ENCODE assay signal across 9 mouse cellular contexts in genomic region chr5:139909710-139910550, GRCm38 (mm10). TPM values are rescaled to one million over a fixed set of nuclear protein-coding genes. Genes with fewer than 3 reads are reported as not detected.
DNase-seq lines count a peak whose midpoint lies in the region; ATAC-seq lines count a peak whose summit lies in the region.
"Had no signal": no experiment of that assay in that cellular context is flagged by ENCODE, and none has a peak within 500 bp of the region (broad histone marks: within the 10 kb centered on the region; RNA-seq: fewer than 3 reads in every experiment).

No protein-coding gene starts in this region.

- peaks cover 97% of the 10 kb centered on the region for H3K27me3 ChIP-seq in hindbrain, embryonic 12.5 days
- H3K27me3 ChIP-seq in lung, embryonic 15.5 days: peaks cover 100% of the 10 kb centered on the region
- H3K27me3 ChIP-seq in stomach, embryonic 15.5 days (replicated peaks): peaks cover 99% of the 10 kb centered on the region

- peak overlapping the region; percentile 65 for H3K4me3 ChIP-seq in hindbrain, embryonic 12.5 days
- peak overlapping the region; percentile 58; the same call in 1 of the 2 replicates for H3K4me3 ChIP-seq in lung, embryonic 15.5 days
- peak overlapping the region; percentile 58 for H3K4me3 ChIP-seq in stomach, embryonic 15.5 days (replicated peaks)
- H3K4me3 ChIP-seq: erythroblast, embryonic 14.5 days had no signal

- peaks cover 64% of the 10 kb centered on the region for H3K4me1 ChIP-seq in hindbrain, embryonic 12.5 days
- H3K4me1 ChIP-seq in lung, embryonic 15.5 days: peaks cover 54% of the 10 kb centered on the region
- H3K4me1 ChIP-seq in stomach, embryonic 15.5 days: peaks cover 46% of the 10 kb centered on the region

- 2% methylated on average over 29 of the region's 29 CpGs for WGBS in hindbrain, embryonic 12.5 days
- 2% methylated on average over 29 of the region's 29 CpGs for WGBS in lung, embryonic 15.5 days
- 2% methylated on average over 29 of the region's 29 CpGs for WGBS in stomach, embryonic 15.5 days

- no peaks in the 10 kb centered on the region for H3K9me3 ChIP-seq in hindbrain, embryonic 12.5 days (replicated peaks)
- H3K9me3 ChIP-seq in lung, embryonic 15.5 days: no peaks in the 10 kb centered on the region
- no peaks in the 10 kb centered on the region for H3K9me3 ChIP-seq in stomach, embryonic 15.5 days

- intact Hi-C loops in gastrocnemius, postnatal 14 days (cut with DNase I; ENCODE audit: low total_unique reads): loop anchor here (5.0 kb wide), 1 partner anchor 232 kb away; no protein-coding TSS in a partner anchor

- DNase-seq in gastrocnemius, postnatal 14 days: peak; percentile 33
- DNase-seq in gastrocnemius, adult 8-10 months (ENCODE audit: low spot score in 2 of 2): no peak
- DNase-seq in thymus, postnatal 0 days (ENCODE audit: low spot score): no peak

- no peaks in the 10 kb centered on the region for H3K36me3 ChIP-seq in hindbrain, embryonic 12.5 days
- no peaks in the 10 kb centered on the region for H3K36me3 ChIP-seq in lung, embryonic 15.5 days
- H3K36me3 ChIP-seq in stomach, embryonic 15.5 days: no peaks in the 10 kb centered on the region

- H3K9ac ChIP-seq in hindbrain, embryonic 12.5 days: peak overlapping the region; percentile 32
- H3K9ac ChIP-seq in lung, embryonic 15.5 days: no peak overlapping the region
- no peak overlapping the region for H3K9ac ChIP-seq in stomach, embryonic 15.5 days

- H3K4me2 ChIP-seq in hindbrain, embryonic 12.5 days (replicated peaks): peak overlapping the region; percentile 98
- peak overlapping the region; percentile 21; the same call in 1 of the 2 replicates for H3K4me2 ChIP-seq in lung, embryonic 15.5 days
- H3K4me2 ChIP-seq in stomach, embryonic 15.5 days: peak overlapping the region; percentile 100

- H3K27ac ChIP-seq in hindbrain, embryonic 12.5 days: no peak overlapping the region
- H3K27ac ChIP-seq in lung, embryonic 15.5 days: no peak overlapping the region
- H3K27ac ChIP-seq in stomach, embryonic 15.5 days: no peak overlapping the region

- 0 out of 2 replicates have a peak, but pooled peaks have one; percentile 9 for ATAC-seq in common myeloid progenitor, adult 5-6 weeks (replicated peaks; ENCODE audit: low read depth, poor library complexity, severe bottlenecking)
- ATAC-seq in hindbrain, embryonic 12.5 days (ENCODE audit: low FRiP score): no peak
- no peak for ATAC-seq in lung, embryonic 15.5 days (ENCODE audit: borderline replicate concordance, extremely low read depth, low FRiP score, low TSS enrichment)
- ATAC-seq in stomach, embryonic 15.5 days (ENCODE audit: insufficient read depth, low FRiP score, low read depth): no peak
- ATAC-seq in megakaryocyte progenitor cell, adult 5-6 weeks (replicated peaks; ENCODE audit: poor library complexity): no peak

RNA-seq across cellular contexts. Expression of gene Elfn1, which starts 2.2 kb away (rescaled TPM):
- total RNA-seq in gastrocnemius, postnatal 14 days (2021): under 1 TPM; 0.09 to 0.25 TPM
- total RNA-seq in gastrocnemius, adult 8-10 months (2022): not detected
- not detected in 2 replicates for total RNA-seq in common myeloid progenitor, adult 5-6 weeks (2017)
- 1.7 and 2.0 TPM in 2 replicates for polyA plus RNA-seq in hindbrain, embryonic 12.5 days (2016; fragmentation: Nextera tagmentation; extraction: Ambion mirVana)
- polyA plus RNA-seq in lung, embryonic 15.5 days (2015; fragmentation: Nextera tagmentation; extraction: Ambion mirVana): 0.11 and 0.47 TPM in 2 replicates
- polyA plus RNA-seq in stomach, embryonic 15.5 days (2015; fragmentation: Nextera tagmentation; extraction: Ambion mirVana): 0.24 and 0.79 TPM in 2 replicates
- 0.21 and 0.35 TPM in 2 replicates for polyA plus RNA-seq in thymus, postnatal 0 days (2015; fragmentation: Nextera tagmentation; extraction: Ambion mirVana)
- total RNA-seq in megakaryocyte progenitor cell, adult 5-6 weeks (2015): 0.02 TPM in 1 of 2 replicates, not detected in the other
- total RNA-seq in megakaryocyte progenitor cell, adult 5-6 weeks (2017): not detected in 2 replicates
- polyA plus RNA-seq: erythroblast, embryonic 14.5 days had no signal

Comparison
In these comparisons a context has a peak if more than half of its experiments do, and no peak if none do; other contexts are left out.
1. H3K4me2 ChIP-seq: peak in every context shown above with its lines; median percentile 100 in stomach, embryonic 15.5 days; 98 in hindbrain, embryonic 12.5 days; 21 in lung, embryonic 15.5 days.